Mouse (Mus musculus) left cerebral cortex, adult 6 months (tissue): ENCODE measurements around the gene Nppb. TPM values are rescaled to one million over a fixed set of nuclear protein-coding genes. Genes with fewer than 3 reads are reported as not detected.

ENCODE experiments used
- long read RNA-seq, 2 experiments: library from polyadenylated mRNA; unstranded; transcript quantifications; one replicate each; pipeline ENCODE4 v2.0.0; 2019 to 2020
- polyA plus RNA-seq: library from polyadenylated mRNA; unstranded; fragments of <200 nt; fragmentation: Nextera tagmentation; gene quantifications from 2 replicates; pipeline ENCODE4 v1.2.3, GENCODE M21; 2021

The Nppb gene
- not detected in 2 replicates for polyA plus RNA-seq
- long read RNA-seq, experiment 1 = 0 reads
- long read RNA-seq, experiment 2 = 0 reads

DNA sequence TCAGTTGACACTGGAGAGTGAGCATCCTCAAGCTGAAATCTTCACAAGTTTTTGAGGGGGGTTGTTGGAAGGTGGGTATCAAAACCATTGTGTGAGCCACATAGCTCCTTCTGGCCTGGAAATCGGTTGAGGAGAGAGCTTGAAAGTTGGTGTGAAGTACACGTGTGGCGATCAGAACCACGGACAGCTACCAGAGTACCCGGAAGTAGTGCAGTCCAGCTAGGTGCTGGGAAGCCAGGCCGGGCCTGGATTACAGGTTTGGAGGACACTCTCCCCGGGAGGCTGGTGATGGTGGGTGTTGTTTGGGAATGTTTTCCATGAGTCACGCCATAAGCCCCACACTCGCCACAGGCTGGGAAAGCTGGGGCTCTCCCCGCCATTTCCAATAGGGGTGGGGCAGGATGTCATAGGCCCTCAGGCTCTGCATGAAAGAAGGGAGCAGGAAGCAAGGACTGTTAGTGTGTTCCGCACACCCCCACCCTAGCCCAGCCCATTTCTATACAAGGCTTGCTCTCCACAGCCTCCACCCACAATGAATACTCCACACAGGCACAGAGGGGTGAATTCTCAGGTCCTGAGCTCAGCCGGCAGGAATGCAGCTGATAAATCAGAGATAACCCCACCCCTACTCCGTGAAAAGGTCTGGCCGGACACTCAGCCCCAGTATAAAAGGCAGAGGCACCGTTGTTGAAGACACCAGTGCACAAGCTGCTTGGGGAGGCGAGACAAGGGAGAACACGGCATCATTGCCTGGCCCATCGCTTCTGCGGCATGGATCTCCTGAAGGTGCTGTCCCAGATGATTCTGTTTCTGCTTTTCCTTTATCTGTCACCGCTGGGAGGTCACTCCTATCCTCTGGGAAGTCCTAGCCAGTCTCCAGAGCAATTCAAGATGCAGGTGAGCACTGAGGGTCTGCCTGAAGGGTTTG lies at the start of gene Nppb:
Nppb (plus strand) TSS at position 584 of the 928 bp plus-strand sequence.

DNA sequence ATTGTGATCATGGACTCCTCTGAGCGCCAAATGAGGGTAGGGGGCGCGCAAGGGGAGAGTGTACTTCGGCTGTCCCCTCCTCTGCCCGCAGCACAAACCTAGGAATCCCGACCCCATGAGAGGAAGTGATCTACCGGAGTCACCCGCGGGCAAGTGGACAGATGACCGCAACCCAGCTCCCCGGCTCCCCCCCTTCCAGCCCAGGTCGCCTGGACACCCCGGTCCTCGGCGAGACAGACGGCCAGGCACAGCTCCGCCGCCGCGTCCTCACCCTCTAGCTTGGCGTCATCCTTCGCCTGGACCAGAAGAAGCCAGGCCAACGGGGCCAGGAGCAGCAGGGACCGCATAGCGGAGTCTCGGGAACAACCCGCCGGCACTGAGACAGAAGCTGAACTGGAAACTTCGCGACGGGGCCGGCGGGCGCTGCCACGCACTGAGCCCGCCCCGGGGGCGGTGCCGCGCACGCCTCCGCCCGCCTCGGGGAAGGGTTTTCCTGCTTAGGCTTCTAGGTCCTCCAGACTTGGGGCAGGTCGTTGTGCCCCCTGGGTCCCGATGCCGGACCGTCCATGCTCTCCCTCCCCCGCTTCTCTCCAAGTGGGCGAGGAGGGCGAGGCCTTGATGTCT lies 49.1 kb upstream of the Nppb start, which contains the start of gene Plod1:
Plod1 (minus strand) TSS at position 437 of the 624 bp plus-strand sequence.

DNA sequence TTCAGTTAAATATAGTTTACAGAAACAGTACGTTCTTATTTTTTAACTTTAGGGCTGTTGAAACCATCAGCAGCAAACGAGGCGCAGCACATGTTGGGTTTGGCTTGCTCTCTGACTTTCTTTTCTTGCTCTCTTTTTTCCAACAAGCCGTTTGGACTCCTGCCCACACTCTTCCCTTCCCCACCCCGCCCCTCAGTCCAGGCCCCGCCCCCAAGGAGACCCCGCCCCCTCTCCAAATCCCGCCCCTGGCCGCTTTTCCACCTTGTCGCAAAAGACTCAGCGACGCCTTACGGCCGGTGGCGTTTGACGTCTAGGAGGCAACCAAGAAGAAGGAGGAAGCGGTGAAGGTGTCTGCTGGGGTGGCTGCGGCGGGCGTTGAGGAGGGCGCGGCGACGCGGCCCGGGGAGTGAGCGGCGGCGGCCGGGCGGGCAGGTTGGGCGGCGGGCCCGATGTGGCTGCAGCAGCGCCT lies 45.0 kb upstream of the Nppb start, which contains the start of gene 2510039O18Rik:
2510039O18Rik (plus strand) TSS at position 320 of the 469 bp plus-strand sequence.

DNA sequence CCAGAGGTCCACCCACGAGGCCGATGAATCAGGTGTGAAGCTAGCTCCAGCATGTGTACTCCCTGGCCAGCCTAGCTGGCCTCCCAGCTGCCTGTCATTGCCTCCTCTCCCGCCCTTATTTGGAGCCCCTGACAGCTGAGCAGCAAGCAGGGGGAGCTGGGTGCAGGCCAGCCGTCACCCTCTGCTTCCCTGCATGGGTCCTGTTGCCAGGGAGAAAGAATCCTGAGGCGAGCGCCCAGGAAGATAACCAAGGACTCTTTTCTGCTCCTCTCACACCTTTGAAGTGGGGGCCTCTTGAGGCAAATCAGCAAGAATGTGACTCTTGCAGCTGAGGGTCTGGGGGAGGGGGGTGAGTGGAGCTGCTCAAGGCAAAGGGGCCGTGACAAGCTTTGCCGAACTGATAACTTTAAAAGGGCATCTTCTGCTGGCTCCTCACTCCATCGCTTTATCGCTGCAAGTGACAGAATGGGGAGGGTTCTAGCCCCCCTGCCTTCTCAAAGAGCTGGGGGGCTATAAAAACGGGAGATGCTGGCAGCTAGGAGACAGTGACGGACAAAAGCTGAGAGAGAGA lies 14.7 kb downstream of the Nppb start, which contains the start of gene Nppa:
Nppa (plus strand) TSS at position 521 of the 571 bp plus-strand sequence.

Other genes with a start within 250 kb of the Nppb start
- gene Zfp984, start 176.0 kb upstream of the Nppb start, polyA plus RNA-seq = 1.6 and 1.9 TPM in 2 replicates
- gene Zfp933, start 137.4 kb upstream of the Nppb start, polyA plus RNA-seq = 1.9 and 2.6 TPM in 2 replicates
- 7.3 and 7.7 TPM in 2 replicates for gene Miip, start 117.0 kb upstream of the Nppb start, polyA plus RNA-seq
- 1.9 and 3.0 TPM in 2 replicates for gene Fv1, start 116.8 kb upstream of the Nppb start, polyA plus RNA-seq
- gene Mfn2, start 81.1 kb upstream of the Nppb start, polyA plus RNA-seq = 74.5 and 85.6 TPM in 2 replicates
- gene Plod1, start 49.0 kb upstream of the Nppb start, polyA plus RNA-seq = 11.5 and 13.4 TPM in 2 replicates
- 4.5 and 10.2 TPM in 2 replicates for gene 2510039O18Rik, start 44.9 kb upstream of the Nppb start, polyA plus RNA-seq
- gene Nppa, start 14.9 kb downstream of the Nppb start, polyA plus RNA-seq = 0.31 TPM in 1 of 2 replicates, not detected in the other
- gene Clcn6, start 53.0 kb downstream of the Nppb start, polyA plus RNA-seq = 10.9 and 23.5 TPM in 2 replicates
- gene Mthfr, start 53.3 kb downstream of the Nppb start, polyA plus RNA-seq = 3.8 and 4.1 TPM in 2 replicates
- gene Agtrap, start 102.2 kb downstream of the Nppb start, polyA plus RNA-seq = 7.0 TPM in 2 replicates
- gene Mad2l2, start 144.6 kb downstream of the Nppb start, polyA plus RNA-seq = 28.3 and 28.9 TPM in 2 replicates
- 0.07 and 0.10 TPM in 2 replicates for gene Draxin, start 144.9 kb downstream of the Nppb start, polyA plus RNA-seq
- 36.5 and 48.5 TPM in 2 replicates for gene Fbxo6, start 166.4 kb downstream of the Nppb start, polyA plus RNA-seq
- gene Fbxo44, start 174.7 kb downstream of the Nppb start, polyA plus RNA-seq = 133 and 147 TPM in 2 replicates
- gene Fbxo2, start 174.8 kb downstream of the Nppb start, polyA plus RNA-seq = 138 and 183 TPM in 2 replicates